Mouse (Mus musculus) C2C12 (cell line): ENCODE measurements around the gene Vmn1r168. TPM values are rescaled to one million over a fixed set of nuclear protein-coding genes. Genes with fewer than 3 reads are reported as not detected.
"Not testable (repeated sequence)": the region's sequence is repeated elsewhere in the genome, so short reads cannot be mapped to it uniquely, and the experiment has no call there.

Experiments used
- H3K27me3 ChIP-seq: one replicate; pipeline ENCODE4 v1.6.1; 2011; ENCODE audit not compliant: control insufficient read depth, insufficient read depth, insufficient read length
- H3K36me3 ChIP-seq: one replicate; pipeline ENCODE4 v1.6.1; 2011; ENCODE audit not compliant: control insufficient read depth, insufficient read depth
- H3K4me3 ChIP-seq: one replicate; pipeline ENCODE4 v1.5.1; 2011; ENCODE audit warnings: mild to moderate bottlenecking, control low read depth; ENCODE audit not compliant: poor library complexity, insufficient read depth, severe bottlenecking
- H3K79me2 ChIP-seq: one replicate; pipeline ENCODE4 v1.6.1; 2011; ENCODE audit not compliant: control insufficient read depth, insufficient read depth
- H3K79me3 ChIP-seq: one replicate; pipeline ENCODE4 v1.6.1; 2011; ENCODE audit warnings: low read depth, control low read depth
- H3ac ChIP-seq: one replicate; pipeline ENCODE3; 2011; ENCODE audit warnings: low read depth; ENCODE audit not compliant: control insufficient read depth, insufficient read length
- long read RNA-seq, 2 experiments: library from polyadenylated mRNA; unstranded; transcript quantifications; one replicate each; pipeline ENCODE4 v2.0.0; 2019 to 2020
- polyA plus RNA-seq: library from polyadenylated mRNA; unstranded; fragments of >200 nt; fragmentation: generic; extraction: Trizol; gene quantifications from one replicate; pipeline ENCODE4 v1.2.1, GENCODE M21; 2012; ENCODE audit warnings: missing spikeins

Gene Vmn1r168
- not detected for polyA plus RNA-seq
- long read RNA-seq, experiment 1 = 0 reads
- long read RNA-seq, experiment 2 = 0 reads

GRCm38 (mm10) chr7:23539432-23539831, at the start of gene Vmn1r168:
TSS of gene Vmn1r168 (plus strand) at chr7:23539732.
- H3K79me2 ChIP-seq, H3K36me3 ChIP-seq, H3K27me3 ChIP-seq, H3ac ChIP-seq, H3K4me3 ChIP-seq, H3K79me3 ChIP-seq: not testable (repeated sequence)

DNA sequence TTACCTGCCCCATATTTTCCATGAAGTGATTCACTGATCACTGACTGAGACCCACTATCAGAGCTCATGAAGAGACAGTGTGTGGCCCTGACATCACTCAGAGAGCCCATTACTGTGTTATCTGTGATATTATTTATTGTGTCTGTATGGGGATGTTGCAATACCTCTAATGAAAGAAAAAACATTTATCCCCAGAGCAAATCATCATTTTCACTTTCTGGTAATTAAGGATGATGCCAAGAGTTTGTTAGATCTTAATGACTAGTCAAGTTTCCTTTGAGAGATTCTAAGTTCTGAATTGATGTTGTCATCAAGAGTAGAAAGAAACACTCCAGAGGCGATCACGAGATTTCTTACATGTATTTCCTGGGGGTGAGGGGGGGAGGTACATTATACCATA, 32.4 kb upstream of the Vmn1r168 start, which contains the start of gene Vmn1r167:
Vmn1r167 (minus strand) TSS at position 101 of the 400 bp plus-strand sequence.
- not testable (repeated sequence) for H3K27me3 ChIP-seq

DNA sequence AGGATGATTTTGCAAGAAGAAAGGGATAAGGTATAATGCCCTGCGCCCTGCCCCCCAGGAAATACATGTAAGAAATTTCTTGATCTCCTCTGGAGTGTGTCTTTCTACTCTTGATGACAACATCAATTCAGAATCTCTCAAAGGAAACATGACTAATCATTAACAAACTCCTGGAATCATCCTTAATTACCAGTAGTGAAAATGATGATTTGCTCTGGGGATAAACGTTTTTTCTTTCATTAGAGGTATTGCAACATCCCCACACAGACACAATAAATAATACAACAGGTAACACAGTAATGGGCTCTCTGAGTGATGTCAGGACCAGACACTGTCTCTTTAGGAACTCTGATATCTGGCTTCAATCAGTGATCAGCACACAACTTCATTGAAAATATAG, 35.7 kb downstream of the Vmn1r168 start, which contains the start of gene Vmn1r169:
Vmn1r169 (plus strand) TSS at position 301 of the 400 bp plus-strand sequence.
- not testable (repeated sequence) for H3K79me3 ChIP-seq

More for the DNA sequence above, 32.4 kb upstream of the Vmn1r168 start, which contains the start of gene Vmn1r167:
- not testable (repeated sequence) for H3K79me2 ChIP-seq, H3K4me3 ChIP-seq, H3ac ChIP-seq, H3K79me3 ChIP-seq, H3K36me3 ChIP-seq

More for the DNA sequence above, 35.7 kb downstream of the Vmn1r168 start, which contains the start of gene Vmn1r169:
- H3K79me2 ChIP-seq, H3K36me3 ChIP-seq, H3K27me3 ChIP-seq, H3K4me3 ChIP-seq, H3ac ChIP-seq: not testable (repeated sequence)

Other genes starting within 250 kb of the Vmn1r168 start
- 1.7 TPM for gene Nlrp4e, start 238.5 kb upstream of the Vmn1r168 start, polyA plus RNA-seq
- not detected for gene Nlrp5, start 153.8 kb upstream of the Vmn1r168 start, polyA plus RNA-seq
- gene Vmn1r167, start 32.5 kb upstream of the Vmn1r168 start, polyA plus RNA-seq = not detected
- not detected for gene Vmn1r169, start 35.8 kb downstream of the Vmn1r168 start, polyA plus RNA-seq
- not detected for gene Vmn1r170, start 66.4 kb downstream of the Vmn1r168 start, polyA plus RNA-seq
- not detected for gene Vmn1r171, start 91.0 kb downstream of the Vmn1r168 start, polyA plus RNA-seq
- not detected for gene Vmn1r172, start 118.6 kb downstream of the Vmn1r168 start, polyA plus RNA-seq
- gene Vmn1r173, start 161.0 kb downstream of the Vmn1r168 start, polyA plus RNA-seq = not detected
- not detected for gene Vmn1r174, start 212.5 kb downstream of the Vmn1r168 start, polyA plus RNA-seq